Mouse (Mus musculus) stomach, embryonic 16.5 days (tissue): ENCODE measurements around the gene Eng. TPM values are rescaled to one million over a fixed set of nuclear protein-coding genes. Genes with fewer than 3 reads are reported as not detected.
A peak's percentile ranks its signal among the peaks of the same experiment; 100 is the strongest.

Source experiments
- ATAC-seq: fragments of 200-750 bp; cut with Nextera tagmentation; 2 replicates; pipeline ENCODE4 v1.8.0; 2017; ENCODE audit warnings: moderate number of reproducible peaks, moderate TSS enrichment; ENCODE audit not compliant: insufficient read depth, low FRiP score
- H3K27ac ChIP-seq: fragments of 300-500 bp; sonication (generic); 2 replicates; pipeline ENCODE4 v1.5.1; 2014; ENCODE audit warnings: low read length
- H3K27me3 ChIP-seq: fragments of 300-500 bp; sonication (generic); 2 replicates; pipeline ENCODE4 v1.6.1; 2014; ENCODE audit warnings: low read length, control low read depth, mixed read lengths; ENCODE audit not compliant: control insufficient read depth, insufficient read depth
- H3K36me3 ChIP-seq: fragments of 300-500 bp; sonication (generic); 2 replicates; pipeline ENCODE4 v1.6.1; 2014; ENCODE audit warnings: low read length; ENCODE audit not compliant: control insufficient read depth, insufficient read depth
- H3K4me1 ChIP-seq: fragments of 300-500 bp; sonication (generic); 2 replicates; pipeline ENCODE4 v1.6.1; 2014; ENCODE audit warnings: low read length, control low read depth, mixed read lengths; ENCODE audit not compliant: control insufficient read depth, insufficient read depth
- H3K4me2 ChIP-seq: fragments of 300-500 bp; sonication (generic); 2 replicates; pipeline ENCODE4 v1.6.1; 2014; ENCODE audit warnings: low read depth, low read length, mixed read lengths
- H3K4me3 ChIP-seq: fragments of 300-500 bp; sonication (generic); replicated peaks from 2 replicates; pipeline ENCODE4 v1.5.1; 2014; ENCODE audit warnings: mild to moderate bottlenecking, low read length
- H3K9ac ChIP-seq: fragments of 300-500 bp; sonication (generic); 2 replicates; pipeline ENCODE4 v1.6.1; 2014; ENCODE audit warnings: low read length
- H3K9me3 ChIP-seq: fragments of 300-500 bp; sonication (generic); replicated peaks from 2 replicates; pipeline ENCODE4 v1.6.1; 2016; ENCODE audit warnings: low read length, control low read depth; ENCODE audit not compliant: control insufficient read depth
- WGBS: fragments of 180-500 bp; shearing (Covaris S2); extraction: QIAGEN DNeasy Blood & Tissue Kit; methylation state at CpG from one replicate; pipeline ENCODE4 v1.1.7; 2014; 5-methylcytosine and 5-hydroxymethylcytosine counted together
- microRNA counts: library from miRNA; unstranded; fragments of <30 nt; microRNA quantifications from one replicate; lab custom pipeline; 2016
- microRNA-seq: library from miRNA; unstranded; fragments of <30 nt; microRNA quantifications from one replicate; pipeline ENCODE4, GENCODE M21; 2016
- polyA plus RNA-seq: library from polyadenylated mRNA; unstranded; fragments of >200 nt; fragmentation: Nextera tagmentation; extraction: Ambion mirVana; gene quantifications from 2 replicates; pipeline ENCODE4 v1.2.1, GENCODE M21; 2015

The Eng gene
- polyA plus RNA-seq, 1 experiment from 2014 or later, result 64.5 TPM

DNA sequence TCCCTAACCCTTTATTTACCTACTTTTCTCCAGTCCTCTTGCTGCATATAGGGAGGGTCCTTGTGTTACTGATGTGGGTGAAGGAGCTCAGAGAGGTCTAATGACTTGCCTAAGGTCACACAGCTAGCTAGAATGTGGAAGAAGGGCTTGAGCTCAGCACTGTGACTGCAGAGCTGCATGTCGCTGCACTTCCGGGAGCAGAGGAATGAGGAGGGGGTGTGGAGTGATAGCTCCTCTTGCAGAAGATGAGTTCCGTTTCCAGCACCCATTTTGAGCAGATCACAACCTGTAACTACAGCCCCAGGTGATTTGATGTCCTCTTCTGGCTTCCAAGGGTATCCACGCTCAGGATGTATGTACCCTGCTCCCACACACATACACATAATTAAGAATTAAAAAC, 77.8 kb downstream of the Eng start:
- ATAC-seq, result no peak
- 82% methylated on average over 4 of the region's 4 CpGs for WGBS
- Histone ChIP-seq H3K36me3 (no peaks in the 10 kb centered on the region), H3K9me3 (no peaks in the 10 kb centered on the region), H3K4me3 (no peak overlapping the region), H3K27me3 (no peaks in the 10 kb centered on the region), H3K27ac (no peak overlapping the region), H3K4me1 (peaks cover 6% of the 10 kb centered on the region; the same call in 1 of the 2 replicates), H3K9ac (no peak overlapping the region), H3K4me2 (no peak overlapping the region)

DNA sequence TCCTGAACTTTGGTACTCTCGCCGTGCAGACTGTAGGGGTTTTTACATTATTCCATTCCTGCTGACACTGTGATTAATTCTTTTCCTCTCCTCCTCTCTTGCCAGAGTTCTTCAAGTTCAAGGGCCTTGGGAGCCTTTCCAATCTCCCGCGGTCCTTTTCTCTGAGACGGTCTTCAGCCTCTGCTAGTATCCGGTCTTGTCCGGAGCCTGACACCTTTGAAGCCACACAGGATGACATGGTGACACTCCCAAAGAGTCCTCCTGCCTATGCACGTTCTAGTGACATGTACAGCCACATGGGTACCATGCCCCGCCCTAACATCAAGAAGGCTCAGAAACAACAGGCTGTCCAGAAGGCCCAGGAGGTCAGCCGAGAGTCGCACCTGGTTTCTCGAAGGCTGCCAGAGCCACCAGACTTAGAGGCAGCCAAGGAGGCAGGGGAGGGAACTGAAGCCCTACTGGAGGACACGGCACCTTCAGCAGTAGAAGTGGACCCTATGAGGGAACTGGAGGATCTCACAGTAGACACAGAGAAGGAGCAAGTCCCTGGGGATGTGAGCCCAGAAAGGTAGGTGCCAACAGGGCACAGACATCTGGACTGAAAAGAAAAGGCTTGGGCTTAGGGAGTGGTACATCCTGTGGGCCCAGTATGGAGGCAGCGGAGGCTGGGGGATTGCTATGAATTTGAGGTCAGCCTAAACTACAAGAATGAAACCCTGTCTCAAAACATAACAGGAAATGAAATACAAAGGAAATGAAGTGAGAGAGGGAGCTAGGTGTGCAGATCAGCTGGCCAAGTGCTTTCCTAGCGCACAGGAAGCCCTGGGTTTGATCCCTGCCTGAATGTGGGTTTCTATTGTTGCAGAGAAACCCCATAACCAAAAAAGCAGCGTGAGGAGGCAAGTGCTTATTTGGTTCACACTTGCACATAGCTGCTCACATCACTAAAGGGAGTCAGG, 78.7 kb downstream of the Eng start:
- Histone ChIP-seq H3K4me2 (no peak overlapping the region), H3K9ac (no peak overlapping the region), H3K4me1 (peaks cover 7% of the 10 kb centered on the region), H3K27me3 (no peaks in the 10 kb centered on the region), H3K4me3 (no peak overlapping the region), H3K27ac (0 out of 2 replicates have a peak overlapping the region, but pooled peaks have one; percentile 26), H3K9me3 (no peaks in the 10 kb centered on the region), H3K36me3 (no peaks in the 10 kb centered on the region)
- no peak for ATAC-seq
- WGBS, result 68% methylated on average over 16 of the region's 16 CpGs

DNA sequence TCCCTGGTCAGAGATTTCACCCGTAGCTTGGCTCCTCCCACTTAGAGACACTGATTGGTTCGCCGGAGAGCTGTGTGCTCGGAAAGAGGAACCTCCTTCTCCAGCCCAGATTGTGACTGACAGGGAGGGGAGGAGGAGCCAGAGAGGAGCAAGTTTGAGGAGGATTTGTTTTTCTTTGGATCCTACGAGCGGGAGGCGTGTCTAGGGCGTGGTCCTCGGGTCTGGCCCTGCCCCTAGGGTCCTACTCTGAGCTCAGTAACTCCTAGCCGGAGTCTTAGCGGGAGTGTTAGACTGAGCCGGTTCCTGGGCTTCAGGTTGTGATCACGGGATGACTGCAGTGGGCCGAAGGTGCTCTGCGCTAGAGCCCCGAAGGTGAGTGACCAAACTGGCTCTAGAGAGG, 81.0 kb downstream of the Eng start:
- peak overlapping the region; percentile 40; the same call in 1 of the 2 replicates for H3K27ac ChIP-seq
- H3K4me2 ChIP-seq, result peak overlapping the region; percentile 66
- 1% methylated on average over 16 of the region's 16 CpGs for WGBS
- no peaks in the 10 kb centered on the region for H3K27me3 ChIP-seq
- peak overlapping the region; percentile 50 for H3K4me3 ChIP-seq
- H3K4me1 ChIP-seq, result peaks cover 16% of the 10 kb centered on the region
- peak overlapping the region; percentile 69 for H3K9ac ChIP-seq
- H3K9me3 ChIP-seq, result no peaks in the 10 kb centered on the region
- no peaks in the 10 kb centered on the region for H3K36me3 ChIP-seq
- ATAC-seq, result peak; percentile 97

DNA sequence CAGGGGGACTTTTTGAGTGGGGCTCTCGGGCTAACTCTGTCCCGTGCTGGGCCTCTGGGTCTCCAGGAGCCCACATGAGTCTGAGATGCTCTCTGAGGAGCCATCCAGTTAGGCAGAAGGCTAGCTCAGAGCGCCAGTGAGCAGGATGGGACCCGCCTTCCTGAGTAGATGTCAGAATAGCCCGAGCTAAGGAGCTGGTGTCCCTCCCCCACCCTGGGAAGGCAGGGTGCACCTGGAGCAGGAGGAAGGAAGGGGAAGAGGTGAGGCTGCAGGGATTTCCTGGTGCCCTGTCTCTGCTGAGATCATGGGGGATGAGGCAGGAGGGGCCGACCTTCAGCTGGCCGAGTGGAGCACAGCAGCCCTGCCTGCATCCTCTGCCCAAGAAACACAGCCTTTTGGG, 82.1 kb downstream of the Eng start:
- Histone ChIP-seq H3K9me3 (no peaks in the 10 kb centered on the region), H3K4me1 (peaks cover 16% of the 10 kb centered on the region), H3K27ac (peak overlapping the region; percentile 15; the same call in 1 of the 2 replicates), H3K27me3 (no peaks in the 10 kb centered on the region), H3K36me3 (no peaks in the 10 kb centered on the region), H3K4me3 (peak overlapping the region; percentile 50), H3K9ac (peak overlapping the region; percentile 69), H3K4me2 (peak overlapping the region; percentile 66)
- no peak for ATAC-seq
- WGBS, result 39% methylated on average over 7 of the region's 7 CpGs

DNA sequence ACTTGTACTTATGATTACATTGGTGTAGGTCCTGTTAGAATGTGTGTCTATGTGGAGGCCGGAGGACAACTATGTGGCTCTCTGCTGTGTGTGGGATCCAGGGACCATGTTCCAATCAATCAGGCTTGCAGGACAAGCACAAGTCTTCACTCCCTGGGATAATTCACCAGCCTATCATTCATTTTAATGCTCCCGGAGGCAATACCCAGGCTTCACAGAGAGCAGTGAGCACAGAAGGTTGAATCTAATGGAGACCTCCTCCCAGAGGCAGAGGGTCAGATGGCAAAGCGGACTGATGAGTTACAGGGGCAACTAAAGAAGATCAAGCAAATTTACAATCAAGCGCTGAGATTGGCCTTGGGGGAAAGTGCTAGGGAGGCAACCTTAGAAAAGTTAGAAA, 83.2 kb downstream of the Eng start:
- peak overlapping the region; percentile 19 for H3K4me3 ChIP-seq
- H3K27me3 ChIP-seq, result no peaks in the 10 kb centered on the region
- WGBS, result 68% methylated on average over 4 of the region's 4 CpGs
- ATAC-seq, result no peak
- peak overlapping the region; percentile 38 for H3K4me2 ChIP-seq
- peak overlapping the region; percentile 46; the same call in 1 of the 2 replicates for H3K27ac ChIP-seq
- no peaks in the 10 kb centered on the region for H3K36me3 ChIP-seq
- no peaks in the 10 kb centered on the region for H3K9me3 ChIP-seq
- peak overlapping the region; percentile 19; the same call in 1 of the 2 replicates for H3K9ac ChIP-seq
- H3K4me1 ChIP-seq, result peaks cover 19% of the 10 kb centered on the region

DNA sequence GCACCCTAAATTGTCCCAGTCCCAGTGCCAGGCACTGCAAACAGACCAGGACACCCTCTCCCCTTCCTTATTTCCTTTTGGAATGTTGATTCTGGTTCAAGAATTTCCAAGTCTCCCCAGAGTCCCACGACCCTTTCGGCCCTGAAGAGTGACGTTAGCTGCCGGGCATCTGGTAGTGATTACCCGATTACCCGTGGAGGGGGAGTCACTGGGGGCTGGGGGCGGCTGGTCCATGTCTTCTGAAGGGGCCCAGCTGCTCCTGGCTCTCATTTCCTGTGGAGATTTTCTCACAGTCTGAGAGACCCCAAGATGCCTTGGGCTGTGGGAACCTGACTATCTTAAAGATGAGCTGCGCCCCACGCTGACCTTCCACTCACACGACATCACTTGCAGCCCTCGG, 84.5 kb downstream of the Eng start:
- 32% methylated on average over 11 of the region's 11 CpGs for WGBS
- no peaks in the 10 kb centered on the region for H3K27me3 ChIP-seq
- H3K27ac ChIP-seq, result peak overlapping the region; percentile 89
- H3K4me1 ChIP-seq, result peaks cover 26% of the 10 kb centered on the region
- peak overlapping the region; percentile 38 for H3K4me2 ChIP-seq
- no peak for ATAC-seq
- peak overlapping the region; percentile 37; the same call in 1 of the 2 replicates for H3K9ac ChIP-seq
- H3K36me3 ChIP-seq, result no peaks in the 10 kb centered on the region
- no peaks in the 10 kb centered on the region for H3K9me3 ChIP-seq
- 0 out of 2 replicates have a peak overlapping the region, but pooled peaks have one; percentile 1 for H3K4me3 ChIP-seq

DNA sequence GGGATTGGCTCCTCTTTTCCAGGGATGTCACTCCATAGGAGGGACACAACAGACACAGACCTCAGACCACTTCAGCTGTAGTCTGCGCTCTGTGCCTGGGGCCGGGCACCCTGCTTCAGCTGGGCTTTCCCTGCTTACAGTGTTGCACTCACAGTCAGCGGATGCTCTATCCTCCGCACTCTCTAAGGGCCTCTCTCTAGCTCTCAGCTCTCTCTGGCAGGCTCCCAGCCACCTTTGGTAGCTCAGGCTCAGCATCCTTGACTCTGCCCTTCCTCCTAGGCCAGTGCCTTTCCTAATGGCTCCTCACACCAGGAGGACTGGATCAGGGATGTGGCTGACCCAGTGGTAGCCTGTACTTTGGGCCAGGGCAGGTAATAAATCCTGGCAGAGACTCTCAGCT, 85.5 kb downstream of the Eng start:
- Histone ChIP-seq H3K4me1 (peaks cover 26% of the 10 kb centered on the region), H3K27me3 (no peaks in the 10 kb centered on the region), H3K27ac (peak overlapping the region; percentile 89), H3K9ac (peak overlapping the region; percentile 28; the same call in 1 of the 2 replicates), H3K4me3 (no peak overlapping the region), H3K4me2 (no peak overlapping the region), H3K9me3 (no peaks in the 10 kb centered on the region), H3K36me3 (no peaks in the 10 kb centered on the region)
- no peak for ATAC-seq
- 67% methylated on average over 4 of the region's 4 CpGs for WGBS

MicroRNAs encoded within 50 kb of the gene (microRNA counts, 519-probe panel; counts per million panel counts)
- microRNA mmu-miR-1954 (lab: Ali Mortazavi, UCI), result not detected
- 1,142 counts per million, percentile 8 among the panel's probes with 10 or more counts for microRNA mmu-miR-2861 (lab: Ali Mortazavi, UCI)

Small RNA genes lying within 50 kb of the gene (microRNA-seq; reads per million reads assigned to microRNA genes)
- gene Gm47291 (not detected), gene Mir1954 (not detected), gene Mir2861 (not detected), gene Mir3960 (not detected), gene Mir8093 (not detected)

Other genes with a start within 250 kb of the Eng start
- 5.1 and 5.7 TPM in 2 replicates for gene Naif1, start 196.1 kb upstream of the Eng start, polyA plus RNA-seq
- gene Slc25a25, start 195.2 kb upstream of the Eng start, polyA plus RNA-seq, result 15.4 and 16.9 TPM in 2 replicates
- gene Fam102a, start 111.3 kb upstream of the Eng start, polyA plus RNA-seq, result 11.4 and 12.8 TPM in 2 replicates
- 104 and 106 TPM in 2 replicates for gene Dpm2, start 75.7 kb upstream of the Eng start, polyA plus RNA-seq
- gene Pip5kl1, start 71.8 kb upstream of the Eng start, polyA plus RNA-seq, result 0.56 and 0.67 TPM in 2 replicates
- 0.10 and 0.15 TPM in 2 replicates for gene 9430097D07Rik, start 70.9 kb upstream of the Eng start, polyA plus RNA-seq
- 19.8 and 22.9 TPM in 2 replicates for gene St6galnac4, start 59.5 kb upstream of the Eng start, polyA plus RNA-seq
- gene St6galnac6, start 46.9 kb upstream of the Eng start, polyA plus RNA-seq, result 17.1 and 18.5 TPM in 2 replicates
- gene Ak1, start 24.8 kb upstream of the Eng start, polyA plus RNA-seq, result 27.4 and 60.2 TPM in 2 replicates
- gene Fpgs, start 57.5 kb downstream of the Eng start, polyA plus RNA-seq, result 28.3 and 30.6 TPM in 2 replicates
- 71.9 and 82.7 TPM in 2 replicates for gene Cdk9, start 66.5 kb downstream of the Eng start, polyA plus RNA-seq
- gene Sh2d3c, start 74.5 kb downstream of the Eng start, polyA plus RNA-seq, result 26.8 and 27.4 TPM in 2 replicates
- gene 6330409D20Rik, start 94.4 kb downstream of the Eng start, polyA plus RNA-seq, result 0.20 and 0.28 TPM in 2 replicates
- gene Tor2a, start 110.6 kb downstream of the Eng start, polyA plus RNA-seq, result 59.2 and 67.0 TPM in 2 replicates
- gene Ttc16, start 129.0 kb downstream of the Eng start, polyA plus RNA-seq, result 0.12 and 0.21 TPM in 2 replicates
- gene Ptrh1, start 129.2 kb downstream of the Eng start, polyA plus RNA-seq, result 3.9 and 6.7 TPM in 2 replicates
- gene Cfap157, start 137.8 kb downstream of the Eng start, polyA plus RNA-seq, result 0.10 and 0.41 TPM in 2 replicates
- gene Stxbp1, start 200.7 kb downstream of the Eng start, polyA plus RNA-seq, result 20.8 and 23.2 TPM in 2 replicates
- gene Fam129b, start 229.5 kb downstream of the Eng start, polyA plus RNA-seq, result 108 and 139 TPM in 2 replicates